Mouse (Mus musculus): ENCODE measurements at regions not wholly inside any gene's neighbourhood (a gene's known extent, or its start where the extent isn't known, plus 50 kb on each side); places are given as distances from the start of the nearest gene placed in this dataset.

DNA sequence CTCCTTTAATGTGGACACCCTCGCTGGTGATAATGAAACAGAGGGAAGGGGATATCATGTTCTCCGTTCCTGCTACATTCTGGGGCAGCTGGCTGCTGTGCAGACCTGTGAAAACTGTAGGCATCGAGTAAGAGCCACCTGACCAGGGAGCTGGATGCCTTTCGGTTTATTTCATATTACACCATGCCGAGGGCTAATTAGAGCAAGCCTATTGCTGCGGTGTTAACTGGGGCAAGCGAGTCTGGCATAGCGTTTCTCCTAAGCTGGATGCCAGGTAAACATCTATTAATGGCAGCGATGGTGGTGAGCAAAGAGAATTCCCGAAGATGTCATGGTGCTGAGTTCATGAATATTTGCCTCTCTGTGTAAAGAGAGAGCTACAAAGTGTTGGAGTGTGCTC lies 215.8 kb upstream of the Auts2 start:
- DNase-seq (ENCODE audit: extremely low spot score in 1 of 2, low spot score in 1 of 2), result no peak

- no peak for DNase-seq (ENCODE audit: extremely low spot score in 1 of 2, low spot score in 1 of 2)
Observed at GRCm38 (mm10) chr5:132737966-132738365, 194.8 kb upstream of the Auts2 start.

DNA sequence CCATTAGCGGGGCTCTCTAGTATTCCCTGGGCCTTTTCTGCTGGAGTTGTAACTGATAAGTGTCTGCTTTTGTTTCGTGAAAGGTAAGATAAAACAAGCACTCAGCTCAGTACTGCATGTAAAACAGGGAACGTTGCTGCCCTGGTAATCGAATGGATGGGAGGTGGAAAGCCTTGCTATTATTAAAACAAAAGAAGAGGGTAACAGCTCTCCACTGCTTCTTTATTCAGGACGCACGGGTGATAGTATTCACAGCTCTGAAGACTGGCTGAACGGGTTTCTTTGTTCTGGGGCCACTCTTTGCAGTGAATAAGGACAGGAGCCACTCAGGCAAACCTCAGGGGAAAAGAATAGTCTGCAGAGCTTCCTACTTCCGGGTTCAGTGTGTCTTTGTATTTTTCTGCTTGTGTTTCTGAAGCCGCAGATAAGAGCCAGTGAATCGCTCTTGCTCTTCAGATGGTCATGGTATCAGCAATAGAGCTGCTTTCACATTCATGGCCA lies 185.6 kb upstream of the Auts2 start:
- no peak for DNase-seq (ENCODE audit: extremely low spot score in 1 of 2, low spot score in 1 of 2)

GRCm38 (mm10) chr5:132724467-132724866 lies 181.3 kb upstream of the Auts2 start:
- no peak for DNase-seq (ENCODE audit: extremely low spot score in 1 of 2, low spot score in 1 of 2)

DNA sequence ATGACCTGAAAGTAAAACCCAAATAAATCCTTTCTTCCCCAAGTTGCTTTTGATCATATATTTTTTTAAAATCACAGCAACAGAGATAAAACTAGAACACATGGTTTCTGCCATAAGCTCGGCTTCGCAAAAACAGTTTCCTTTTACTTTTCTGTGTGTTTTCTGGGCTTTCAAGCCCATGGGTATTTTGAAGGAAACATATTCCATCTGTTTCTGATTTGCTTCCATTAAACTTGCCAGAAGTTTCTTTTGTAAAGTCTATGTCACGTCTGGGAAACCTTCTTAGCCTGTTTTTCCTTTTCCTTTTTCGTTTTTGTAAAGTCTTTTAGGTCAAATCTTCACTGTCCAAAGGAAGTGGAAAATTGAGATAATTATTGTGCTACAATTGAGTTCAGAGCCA lies 167.2 kb upstream of the Auts2 start:
- no peak for DNase-seq (ENCODE audit: extremely low spot score in 1 of 2, low spot score in 1 of 2)

DNA sequence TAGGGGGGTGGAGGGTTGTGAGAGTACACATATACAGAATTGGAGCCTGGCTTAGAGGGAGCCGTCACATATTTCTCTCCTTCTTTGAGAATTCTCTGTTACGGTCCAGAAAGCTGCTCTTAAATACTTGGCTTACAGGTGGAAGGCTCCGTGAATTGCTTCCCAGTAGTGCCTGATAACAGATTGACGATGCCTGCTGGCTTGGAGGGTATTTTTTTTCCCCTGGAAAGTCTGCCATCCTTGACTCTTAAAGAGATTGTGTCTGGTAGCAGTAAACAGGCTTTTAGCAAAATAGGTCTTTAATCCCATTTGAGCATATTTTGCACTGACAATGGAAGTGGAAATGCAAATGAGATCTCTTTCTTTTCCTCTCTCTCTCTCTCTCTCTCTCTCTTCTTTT lies 164.4 kb upstream of the Auts2 start:
- DNase-seq (ENCODE audit: extremely low spot score in 1 of 2, low spot score in 1 of 2), result no peak

GRCm38 (mm10) chr5:132703455-132704100 lies 160.4 kb upstream of the Auts2 start:
- DNase-seq (ENCODE audit: extremely low spot score in 1 of 2, low spot score in 1 of 2), result no peak

- DNase-seq (ENCODE audit: extremely low spot score in 1 of 2, low spot score in 1 of 2), result no peak
Observed at GRCm38 (mm10) chr5:132702573-132702972, 159.4 kb upstream of the Auts2 start.

GRCm38 (mm10) chr5:132690784-132691183 lies 147.6 kb upstream of the Auts2 start:
- no peak for DNase-seq (ENCODE audit: extremely low spot score in 1 of 2, low spot score in 1 of 2)

GRCm38 (mm10) chr5:132675261-132675660 lies 132.1 kb upstream of the Auts2 start:
- DNase-seq (ENCODE audit: extremely low spot score in 1 of 2, low spot score in 1 of 2), result no peak

- DNase-seq (ENCODE audit: extremely low spot score in 1 of 2, low spot score in 1 of 2), result no peak
Observed at GRCm38 (mm10) chr5:132673599-132674305, 130.6 kb upstream of the Auts2 start.

- no peak for DNase-seq (ENCODE audit: extremely low spot score in 1 of 2, low spot score in 1 of 2)
Observed at GRCm38 (mm10) chr5:132671496-132671895, 128.4 kb upstream of the Auts2 start.

DNA sequence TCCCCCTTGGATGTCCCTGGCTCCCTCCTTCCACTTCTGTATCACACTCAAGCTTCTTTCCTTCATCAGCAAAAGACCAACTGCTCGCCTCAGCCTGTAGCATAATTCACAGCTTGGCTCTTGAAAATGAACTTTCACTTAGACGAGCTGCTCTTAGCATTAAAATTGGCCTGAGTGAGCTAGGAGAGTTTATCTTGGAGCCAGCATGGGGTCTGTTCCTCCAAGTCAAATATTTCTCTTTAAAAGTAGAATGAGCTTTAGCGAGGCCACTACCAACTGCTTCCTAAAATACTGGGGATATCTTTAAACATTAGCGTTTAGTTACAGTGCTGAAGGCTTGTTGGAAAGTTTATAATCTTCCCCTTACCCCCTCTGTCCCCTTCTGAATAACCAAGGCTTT lies 124.2 kb upstream of the Auts2 start:
- DNase-seq (ENCODE audit: extremely low spot score in 1 of 2, low spot score in 1 of 2), result no peak

DNA sequence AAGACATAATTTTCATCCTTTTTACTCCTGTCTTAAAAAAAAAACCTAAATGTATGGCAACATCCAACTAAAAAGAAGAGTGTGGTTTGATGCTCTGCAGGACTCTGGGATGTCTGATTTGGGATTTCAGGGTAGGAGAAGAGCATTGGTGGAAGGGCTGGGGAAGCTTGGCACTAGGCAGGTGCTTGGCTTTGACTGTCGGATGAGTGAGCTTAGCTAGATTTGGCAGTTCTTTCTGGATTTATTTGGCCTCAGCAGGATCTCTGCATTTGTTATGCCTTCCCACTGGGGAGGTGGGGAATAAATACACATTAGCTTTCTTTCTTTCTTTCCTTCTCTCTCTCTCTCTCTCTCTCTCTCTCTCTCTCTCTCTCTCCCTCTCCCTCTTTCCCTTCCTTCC lies 118.1 kb upstream of the Auts2 start:
- no peak for DNase-seq (ENCODE audit: extremely low spot score in 1 of 2, low spot score in 1 of 2)

DNA sequence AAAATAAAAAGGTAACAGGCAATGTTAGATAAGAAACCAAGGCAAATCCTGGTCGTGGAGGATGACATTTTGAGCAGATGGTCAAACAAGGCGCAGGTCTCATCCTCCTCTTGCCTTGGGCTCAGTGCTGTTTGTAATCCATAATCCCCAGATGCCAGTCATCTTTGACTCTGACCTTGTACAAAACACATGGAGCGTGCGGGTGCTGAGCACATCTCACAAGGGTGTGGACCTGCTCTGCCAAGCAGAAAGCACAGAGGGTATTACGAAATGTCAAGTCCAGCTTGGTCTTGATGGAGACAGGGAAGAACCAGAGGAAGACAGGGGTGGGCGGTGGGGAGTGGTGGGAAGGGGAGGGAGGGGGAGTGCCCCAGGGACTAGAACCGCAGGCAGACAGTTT lies 116.9 kb upstream of the Auts2 start:
- no peak for DNase-seq (ENCODE audit: extremely low spot score in 1 of 2, low spot score in 1 of 2)

GRCm38 (mm10) chr5:132654382-132654781 lies 111.2 kb upstream of the Auts2 start:
- no peak for DNase-seq (ENCODE audit: extremely low spot score in 1 of 2, low spot score in 1 of 2)

- no peak for DNase-seq (ENCODE audit: extremely low spot score in 1 of 2, low spot score in 1 of 2)
Observed at GRCm38 (mm10) chr5:132653694-132654300, 110.7 kb upstream of the Auts2 start.

- no peak for DNase-seq (ENCODE audit: extremely low spot score in 1 of 2, low spot score in 1 of 2)
Observed at GRCm38 (mm10) chr5:132652201-132652600, 109.1 kb upstream of the Auts2 start.

DNA sequence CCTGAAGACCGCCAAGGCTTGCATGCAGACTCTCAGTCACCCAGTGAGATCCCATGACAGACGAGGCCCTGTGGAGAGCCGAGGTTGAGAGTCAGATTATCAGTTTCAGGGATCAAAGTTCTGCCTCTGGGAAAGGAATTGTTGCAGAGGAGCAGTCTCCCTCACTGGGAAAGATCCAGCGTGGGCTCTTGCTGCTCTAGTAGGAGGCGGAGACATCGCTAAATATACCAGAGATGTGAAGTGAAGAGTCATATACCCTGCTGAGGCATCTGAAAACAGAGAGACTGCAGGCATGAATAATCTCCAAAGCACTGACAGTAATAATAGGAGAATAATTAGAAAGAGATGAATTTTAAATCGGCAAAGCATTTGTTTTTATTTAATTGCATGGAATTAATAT lies 106.6 kb upstream of the Auts2 start:
- no peak for DNase-seq (ENCODE audit: extremely low spot score in 1 of 2, low spot score in 1 of 2)

DNA sequence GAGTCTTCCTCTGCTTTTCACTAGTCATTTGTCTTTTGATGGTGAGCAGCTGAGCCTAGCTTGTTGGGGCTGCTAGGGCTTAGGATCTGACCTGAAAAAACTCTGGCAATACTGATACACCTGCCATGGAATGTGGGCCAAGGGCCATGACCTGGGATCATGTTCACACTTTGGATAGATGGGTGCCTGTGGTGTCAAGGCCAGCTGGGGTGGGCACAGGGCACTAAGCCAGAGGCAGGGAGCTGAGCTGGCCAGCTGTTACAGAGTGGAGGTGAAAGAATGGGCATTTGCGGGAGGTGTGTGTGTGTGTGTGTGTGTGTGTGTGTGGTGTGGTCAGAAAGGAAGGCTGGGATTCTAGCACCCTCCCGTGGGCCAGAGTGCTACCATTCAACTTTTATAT lies 105.6 kb upstream of the Auts2 start:
- no peak for DNase-seq (ENCODE audit: extremely low spot score in 1 of 2, low spot score in 1 of 2)

DNA sequence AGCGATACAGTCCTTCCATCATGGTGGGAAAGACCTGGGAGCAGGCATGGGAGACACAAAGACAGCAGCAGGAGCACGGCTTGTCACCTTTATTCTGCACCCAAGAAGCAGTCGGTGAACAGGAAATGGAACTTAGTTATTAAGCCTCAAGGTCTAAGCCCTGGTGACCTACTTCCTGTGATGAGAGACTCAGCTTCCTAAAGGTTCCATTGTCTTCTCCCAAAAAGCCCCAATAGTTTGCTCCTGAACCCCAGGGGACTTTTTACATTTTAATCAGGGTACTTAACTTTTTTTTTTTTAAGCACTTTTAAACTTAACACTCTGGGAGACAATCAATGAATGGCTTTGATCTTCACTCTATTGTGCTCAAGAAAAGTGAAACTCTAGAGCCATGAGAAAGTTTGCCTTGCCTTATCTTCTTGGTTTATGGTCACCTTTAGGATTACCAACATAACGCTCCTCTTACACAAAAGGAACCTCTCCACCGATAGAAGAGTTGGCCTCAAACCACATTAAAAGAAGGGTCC lies 101.6 kb upstream of the Auts2 start:
- DNase-seq (ENCODE audit: extremely low spot score in 1 of 2, low spot score in 1 of 2), result no peak

DNA sequence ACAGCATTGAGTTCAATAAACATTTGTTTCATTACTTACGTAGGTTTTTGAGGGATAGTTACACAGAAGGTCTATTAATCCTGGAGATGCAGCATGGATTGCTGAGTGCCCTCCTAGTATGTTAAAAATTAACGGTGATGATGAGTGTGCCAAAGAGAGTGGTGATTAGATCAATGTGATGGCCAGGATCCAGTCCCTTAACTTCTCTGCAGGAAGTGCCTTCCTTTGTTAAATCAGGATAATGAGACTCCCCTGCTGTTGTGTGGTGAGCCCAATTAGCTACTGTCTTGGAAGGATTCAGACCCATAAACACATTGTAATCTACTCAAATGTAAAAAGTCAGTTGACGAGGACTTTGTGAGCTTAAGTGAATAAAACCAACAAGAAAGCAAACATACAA lies 100.1 kb upstream of the Auts2 start:
- no peak for DNase-seq (ENCODE audit: extremely low spot score in 1 of 2, low spot score in 1 of 2)

Data from layer of hippocampus, postnatal 25 days (tissue).